Mouse (Mus musculus) cerebellum, adult 2 months (tissue): ENCODE measurements around the gene Urb1.

Experiments
- CTCF ChIP-seq: fragments of 200-500 bp; IDR thresholded peaks from 2 replicates; pipeline ENCODE4 v1.5.1; 2011; ENCODE audit warnings: low read depth, mild to moderate bottlenecking, control low read depth, low read length, moderate library complexity, borderline replicate concordance; ENCODE audit not compliant: insufficient read depth
- POLR2A ChIP-seq: fragments of 200-500 bp; IDR thresholded peaks from 2 replicates; pipeline ENCODE4 v1.6.1; 2011; ENCODE audit warnings: low read length, control low read depth, borderline replicate concordance; ENCODE audit not compliant: insufficient read depth

- TF ChIP-seq CTCF (no peak), POLR2A (no peak)
These were observed 38.5 kb upstream of the Urb1 start for GRCm38 (mm10) chr16:90848697-90849096.
